Mouse (Mus musculus) neural tube, embryonic 12.5 days (tissue): ENCODE data around the gene Slc6a19. TPM values are rescaled to one million over a fixed set of nuclear protein-coding genes. Genes with fewer than 3 reads are reported as not detected.

Source experiments
- ATAC-seq: fragments of 200-750 bp; cut with Nextera tagmentation; 2 replicates; pipeline ENCODE4 v1.8.0; 2017; ENCODE audit warnings: low read depth, mild to moderate bottlenecking, moderate TSS enrichment, moderate library complexity; ENCODE audit not compliant: low FRiP score
- H3K27ac ChIP-seq: fragments of 300-500 bp; sonication (generic); 2 replicates; pipeline ENCODE4 v1.5.1; 2016
- H3K27me3 ChIP-seq: fragments of 300-500 bp; sonication (generic); replicated peaks from 2 replicates; pipeline ENCODE4 v1.6.1; 2016; ENCODE audit warnings: mild to moderate bottlenecking
- H3K36me3 ChIP-seq: fragments of 300-500 bp; sonication (generic); 2 replicates; pipeline ENCODE4 v1.6.1; 2016; ENCODE audit warnings: mild to moderate bottlenecking
- H3K4me1 ChIP-seq: fragments of 300-500 bp; sonication (generic); 2 replicates; pipeline ENCODE4 v1.6.1; 2016
- H3K4me2 ChIP-seq: fragments of 300-500 bp; sonication (generic); replicated peaks from 2 replicates; pipeline ENCODE4 v1.6.1; 2016; ENCODE audit warnings: mild to moderate bottlenecking
- H3K4me3 ChIP-seq: fragments of 300-500 bp; sonication (generic); 2 replicates; pipeline ENCODE4 v1.5.1; 2016
- H3K9ac ChIP-seq: fragments of 300-500 bp; sonication (generic); 2 replicates; pipeline ENCODE4 v1.6.1; 2016; ENCODE audit warnings: mild to moderate bottlenecking
- H3K9me3 ChIP-seq: fragments of 300-500 bp; sonication (generic); 2 replicates; pipeline ENCODE4 v1.6.1; 2016; ENCODE audit warnings: mild to moderate bottlenecking
- WGBS: fragments of 180-500 bp; shearing (Covaris S2); methylation state at CpG from one replicate; pipeline ENCODE4 v1.1.7; 2016; 5-methylcytosine and 5-hydroxymethylcytosine counted together
- polyA plus RNA-seq: library from polyadenylated mRNA; unstranded; fragments of >200 nt; fragmentation: Nextera tagmentation; extraction: Ambion mirVana; gene quantifications from 2 replicates; pipeline ENCODE4 v1.2.1, GENCODE M21; 2016

The Slc6a19 gene
- polyA plus RNA-seq, 1 experiment from 2014 or later: 0.23 TPM

DNA sequence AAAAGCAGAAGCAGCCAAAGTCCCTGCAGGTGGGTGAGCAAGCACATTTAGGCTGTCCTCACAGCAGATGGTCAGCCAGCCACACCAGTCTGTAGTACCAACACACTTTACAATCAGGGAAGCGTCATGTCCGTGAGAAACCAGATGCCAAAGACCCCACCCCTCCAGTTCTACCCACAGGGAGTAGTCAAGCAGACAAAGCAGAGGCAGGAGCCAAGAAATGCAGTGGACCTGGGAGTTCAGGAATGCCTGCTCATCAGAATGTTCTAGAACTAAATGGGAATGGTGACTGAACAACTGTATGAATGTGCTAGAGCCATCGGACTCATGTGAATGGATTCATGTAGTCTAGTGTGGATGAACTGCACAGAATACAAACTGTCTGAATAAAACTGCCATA, 17.1 kb downstream of the Slc6a19 start:
- WGBS: 61% methylated on average over 3 of the region's 3 CpGs
- H3K4me2 ChIP-seq: no peak overlapping the region
- H3K4me1 ChIP-seq: no peaks in the 10 kb centered on the region
- ATAC-seq: no peak
- no peaks in the 10 kb centered on the region for H3K27me3 ChIP-seq
- H3K9me3 ChIP-seq: no peaks in the 10 kb centered on the region
- no peak overlapping the region for H3K4me3 ChIP-seq
- no peaks in the 10 kb centered on the region for H3K36me3 ChIP-seq
- no peak overlapping the region for H3K9ac ChIP-seq
- no peak overlapping the region for H3K27ac ChIP-seq

DNA sequence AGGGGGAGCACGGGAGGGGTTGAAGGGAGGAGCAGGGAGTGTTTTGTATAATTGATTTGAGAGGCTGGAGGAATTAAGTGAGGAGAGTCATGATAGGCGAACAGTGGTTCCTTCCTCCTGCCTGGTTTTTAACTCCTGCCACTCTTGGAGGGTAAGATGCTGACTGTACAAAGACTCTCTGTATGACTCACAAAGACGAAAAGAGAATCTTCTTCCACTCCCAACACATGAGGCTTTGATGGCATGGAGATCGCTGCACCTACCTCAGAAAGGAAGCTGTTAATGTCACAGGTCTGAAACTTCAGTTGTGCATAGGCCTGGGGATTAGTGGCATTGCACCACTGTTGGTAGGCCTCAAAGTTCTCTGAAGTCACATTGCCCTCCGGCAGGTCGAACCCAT, 19.2 kb downstream of the Slc6a19 start:
- H3K9ac ChIP-seq: no peak overlapping the region
- no peak overlapping the region for H3K27ac ChIP-seq
- no peak overlapping the region for H3K4me2 ChIP-seq
- H3K4me3 ChIP-seq: no peak overlapping the region
- WGBS: 89% methylated on average over 6 of the region's 6 CpGs
- H3K36me3 ChIP-seq: no peaks in the 10 kb centered on the region
- no peaks in the 10 kb centered on the region for H3K4me1 ChIP-seq
- no peaks in the 10 kb centered on the region for H3K27me3 ChIP-seq
- ATAC-seq: no peak
- H3K9me3 ChIP-seq: no peaks in the 10 kb centered on the region

DNA sequence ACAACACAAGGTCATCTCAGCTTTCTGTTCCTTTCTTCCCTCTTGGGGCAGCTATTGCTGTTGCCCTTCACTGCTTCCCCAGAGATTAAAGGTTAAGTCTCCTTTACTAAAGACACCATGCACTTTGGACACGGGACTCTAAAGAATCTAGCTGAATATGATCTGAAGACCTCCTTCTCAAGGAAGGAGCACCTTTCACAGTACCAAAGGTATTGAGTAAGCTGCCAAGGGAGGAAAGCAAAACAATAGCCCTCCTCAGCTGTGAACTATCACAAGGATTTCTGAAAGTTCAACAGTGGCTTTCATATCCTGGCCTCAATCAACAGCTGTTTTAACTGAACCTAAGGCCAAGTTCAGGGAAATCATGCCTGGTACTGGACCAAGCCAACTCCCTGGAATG, 20.3 kb downstream of the Slc6a19 start:
- H3K9ac ChIP-seq: no peak overlapping the region
- H3K4me1 ChIP-seq: no peaks in the 10 kb centered on the region
- 84% methylated on average over 1 of the region's 1 CpGs for WGBS
- no peaks in the 10 kb centered on the region for H3K9me3 ChIP-seq
- H3K4me3 ChIP-seq: no peak overlapping the region
- no peaks in the 10 kb centered on the region for H3K36me3 ChIP-seq
- no peak for ATAC-seq
- no peak overlapping the region for H3K4me2 ChIP-seq
- no peaks in the 10 kb centered on the region for H3K27me3 ChIP-seq
- H3K27ac ChIP-seq: no peak overlapping the region

DNA sequence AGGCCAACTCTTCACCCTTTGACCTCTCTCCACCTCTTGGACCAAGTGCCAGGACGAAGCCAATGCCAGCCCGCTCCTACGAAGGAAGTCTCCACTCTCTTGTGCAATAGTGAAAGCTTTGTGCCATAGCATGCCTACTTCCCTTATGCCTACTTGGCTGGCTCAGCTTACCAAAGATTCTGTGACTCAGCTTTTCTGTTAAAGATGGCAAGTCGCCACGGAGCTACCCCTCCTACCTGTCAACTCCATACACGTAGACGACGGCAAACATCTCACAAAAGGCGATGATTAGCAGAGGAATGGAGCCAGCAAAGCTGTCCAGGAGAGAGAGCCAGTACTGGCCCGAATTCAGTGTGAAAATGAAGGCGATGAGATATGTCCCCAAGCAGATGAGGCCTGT, 21.0 kb downstream of the Slc6a19 start:
- no peaks in the 10 kb centered on the region for H3K4me1 ChIP-seq
- no peak overlapping the region for H3K4me3 ChIP-seq
- H3K9ac ChIP-seq: no peak overlapping the region
- no peak for ATAC-seq
- no peaks in the 10 kb centered on the region for H3K27me3 ChIP-seq
- WGBS: 89% methylated on average over 11 of the region's 11 CpGs
- no peaks in the 10 kb centered on the region for H3K36me3 ChIP-seq
- H3K9me3 ChIP-seq: no peaks in the 10 kb centered on the region
- H3K4me2 ChIP-seq: no peak overlapping the region
- H3K27ac ChIP-seq: no peak overlapping the region

DNA sequence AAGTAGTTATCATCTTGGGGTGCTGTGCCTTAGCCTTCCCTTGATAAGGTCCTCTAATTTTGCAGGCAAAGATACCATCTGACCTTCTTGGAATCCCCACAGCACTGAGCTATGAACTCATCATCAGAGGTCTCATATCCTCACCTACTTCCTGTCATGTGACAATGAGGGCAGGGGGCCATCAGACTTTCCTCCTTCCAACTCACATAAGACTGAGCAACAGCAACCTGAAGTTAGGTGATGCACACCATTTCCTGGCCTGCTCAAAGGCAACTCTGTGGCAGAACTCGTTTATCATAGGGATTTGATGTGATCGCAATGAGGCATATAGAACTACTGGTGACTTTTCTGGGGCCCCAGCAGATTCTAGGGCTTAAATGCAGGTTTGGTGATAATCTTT, 22.4 kb downstream of the Slc6a19 start:
- H3K27ac ChIP-seq: no peak overlapping the region
- H3K4me2 ChIP-seq: no peak overlapping the region
- WGBS: 84% methylated on average over 2 of the region's 2 CpGs

DNA sequence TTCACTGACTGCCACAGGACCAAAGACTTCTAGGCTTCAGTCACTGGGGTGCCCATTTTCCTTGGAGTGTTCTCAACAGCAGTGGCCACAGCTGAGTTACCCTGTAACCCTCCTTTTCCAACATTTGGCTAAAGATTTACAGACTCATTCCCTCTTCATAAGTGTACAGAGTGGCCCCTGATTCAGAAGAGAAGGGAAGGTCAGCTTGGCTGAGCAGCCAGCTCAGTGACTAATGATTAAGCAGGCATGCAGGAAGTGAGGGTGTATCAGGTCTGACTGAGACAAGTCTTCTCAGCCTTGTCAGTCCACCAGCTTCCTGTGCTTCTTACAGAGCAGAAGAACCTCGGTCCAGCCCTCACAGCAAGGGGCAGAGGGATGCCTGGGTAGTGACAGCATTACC, 24.3 kb downstream of the Slc6a19 start:
- Histone ChIP-seq H3K36me3 (no peaks in the 10 kb centered on the region), H3K9me3 (no peaks in the 10 kb centered on the region), H3K27ac (no peak overlapping the region), H3K4me3 (no peak overlapping the region), H3K4me2 (no peak overlapping the region), H3K4me1 (no peaks in the 10 kb centered on the region), H3K9ac (no peak overlapping the region), H3K27me3 (no peaks in the 10 kb centered on the region)
- 26% methylated on average over 1 of the region's 1 CpGs for WGBS
- no peak for ATAC-seq

More for the DNA sequence above, 22.4 kb downstream of the Slc6a19 start:
- Histone ChIP-seq H3K9me3 (no peaks in the 10 kb centered on the region), H3K4me1 (no peaks in the 10 kb centered on the region), H3K4me3 (no peak overlapping the region), H3K9ac (no peak overlapping the region), H3K27me3 (no peaks in the 10 kb centered on the region), H3K36me3 (no peaks in the 10 kb centered on the region)
- no peak for ATAC-seq

DNA sequence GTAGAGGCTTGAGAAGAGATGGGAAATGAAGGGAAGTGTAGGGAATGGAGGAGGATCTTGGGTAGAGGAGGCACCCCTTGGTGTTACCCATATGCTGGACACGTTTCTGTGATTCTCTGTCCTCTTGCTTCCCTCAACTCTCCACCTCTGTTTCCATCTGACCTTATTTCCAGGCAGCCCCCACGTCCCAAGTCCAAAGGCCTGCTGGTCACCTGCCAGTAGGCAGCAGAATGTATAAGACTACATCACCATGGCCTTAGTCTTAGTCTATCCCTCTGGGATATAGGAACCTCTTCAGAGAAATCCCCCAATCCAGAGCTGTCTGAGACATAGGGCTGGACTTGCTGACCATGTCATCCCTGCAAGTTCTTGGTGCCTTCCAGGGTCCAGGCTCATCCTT, 25.4 kb downstream of the Slc6a19 start:
- Histone ChIP-seq H3K27me3 (no peaks in the 10 kb centered on the region), H3K4me1 (no peaks in the 10 kb centered on the region), H3K36me3 (no peaks in the 10 kb centered on the region), H3K4me2 (no peak overlapping the region), H3K4me3 (no peak overlapping the region), H3K9ac (no peak overlapping the region), H3K9me3 (no peaks in the 10 kb centered on the region), H3K27ac (no peak overlapping the region)
- no peak for ATAC-seq
- 51% methylated on average over 2 of the region's 2 CpGs for WGBS

DNA sequence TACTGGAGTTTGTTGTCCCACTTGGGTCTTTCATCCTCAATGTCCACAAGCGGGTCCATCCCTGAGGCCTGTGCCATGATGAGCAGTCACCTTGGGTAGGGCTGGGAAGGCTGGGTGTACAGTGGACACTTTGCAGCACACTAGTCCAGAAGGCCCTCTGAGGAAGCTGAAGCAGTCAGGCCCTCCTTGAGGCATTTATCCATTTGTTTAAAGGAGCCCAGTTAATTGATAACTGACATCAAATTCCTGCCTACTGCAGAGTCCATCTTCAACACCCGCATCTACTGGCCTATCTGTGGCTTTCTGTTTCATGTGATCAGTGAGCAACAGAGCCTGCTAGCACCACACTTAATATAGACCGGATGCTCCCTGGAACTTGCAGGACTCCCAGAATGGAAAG, 26.8 kb downstream of the Slc6a19 start, which contains the start of gene Slc6a18:
Gene Slc6a18 (minus strand): TSS at position 171 of the 400 bp plus-strand sequence.
- Histone ChIP-seq H3K4me3 (no peak within 1 kb of the TSS), H3K36me3 (no peaks in the 10 kb centered on the region), H3K27ac (no peak within 1 kb of the TSS), H3K9me3 (no peaks in the 10 kb centered on the region), H3K4me1 (no peaks in the 10 kb centered on the region), H3K4me2 (no peak within 1 kb of the TSS), H3K27me3 (no peaks in the 10 kb centered on the region), H3K9ac (no peak within 1 kb of the TSS)
- no peak for ATAC-seq
- WGBS: 88% methylated on average over 3 of the region's 3 CpGs

DNA sequence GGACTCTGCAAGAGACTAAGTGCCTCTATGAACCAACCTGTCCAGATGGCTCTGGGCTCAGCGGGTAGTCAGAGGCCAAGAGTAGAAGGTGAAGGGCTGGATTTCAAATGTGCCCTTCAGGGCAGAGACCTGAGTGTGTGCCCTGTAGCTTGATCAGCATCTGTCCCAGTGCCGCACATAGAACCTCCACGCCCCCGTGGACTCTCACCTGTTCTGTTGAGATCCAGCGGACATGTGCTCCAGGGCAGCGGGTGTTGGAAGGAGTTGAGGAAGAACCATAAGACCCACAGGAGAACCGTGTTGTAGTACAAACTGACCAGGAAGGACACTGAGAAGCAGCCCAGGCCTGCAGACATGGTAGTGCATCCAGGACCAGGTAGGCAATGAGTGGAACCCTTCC, 29.5 kb downstream of the Slc6a19 start:
- Histone ChIP-seq H3K27ac (no peak overlapping the region), H3K9me3 (no peaks in the 10 kb centered on the region), H3K36me3 (no peaks in the 10 kb centered on the region), H3K4me1 (no peaks in the 10 kb centered on the region), H3K4me2 (no peak overlapping the region), H3K9ac (no peak overlapping the region), H3K4me3 (no peak overlapping the region), H3K27me3 (no peaks in the 10 kb centered on the region)
- ATAC-seq: no peak
- WGBS: 88% methylated on average over 7 of the region's 7 CpGs

DNA sequence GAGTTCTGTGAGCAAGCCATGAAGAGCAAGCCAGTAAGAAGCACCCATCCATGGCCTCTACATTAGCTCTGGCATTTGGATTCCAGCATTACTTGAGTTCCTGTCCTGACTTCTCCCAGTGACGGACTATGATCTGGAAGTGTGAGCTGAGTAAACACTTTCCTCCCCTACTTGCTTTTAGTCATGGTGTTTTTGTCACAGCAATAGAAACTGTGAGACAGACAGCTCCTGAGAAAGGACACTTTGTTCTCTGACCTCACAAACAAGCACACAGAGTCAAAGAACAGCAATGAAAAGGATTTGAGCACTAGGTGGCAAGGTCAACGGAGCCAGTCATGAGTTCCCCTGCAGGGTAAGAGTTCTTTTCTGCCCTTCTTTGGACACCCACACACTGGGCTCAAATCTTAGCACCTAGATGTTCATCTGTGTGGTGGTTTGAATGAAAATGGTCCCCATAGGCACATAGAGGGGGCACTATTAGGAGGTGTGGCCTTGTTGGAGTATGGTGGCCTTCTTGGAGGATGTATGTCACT, 44.4 kb downstream of the Slc6a19 start:
- WGBS: 76% methylated on average over 2 of the region's 2 CpGs
- Histone ChIP-seq H3K9ac (no peak overlapping the region), H3K4me3 (no peak overlapping the region), H3K27me3 (no peaks in the 10 kb centered on the region), H3K4me1 (no peaks in the 10 kb centered on the region), H3K27ac (no peak overlapping the region), H3K36me3 (no peaks in the 10 kb centered on the region), H3K4me2 (no peak overlapping the region), H3K9me3 (no peaks in the 10 kb centered on the region)
- no peak for ATAC-seq

DNA sequence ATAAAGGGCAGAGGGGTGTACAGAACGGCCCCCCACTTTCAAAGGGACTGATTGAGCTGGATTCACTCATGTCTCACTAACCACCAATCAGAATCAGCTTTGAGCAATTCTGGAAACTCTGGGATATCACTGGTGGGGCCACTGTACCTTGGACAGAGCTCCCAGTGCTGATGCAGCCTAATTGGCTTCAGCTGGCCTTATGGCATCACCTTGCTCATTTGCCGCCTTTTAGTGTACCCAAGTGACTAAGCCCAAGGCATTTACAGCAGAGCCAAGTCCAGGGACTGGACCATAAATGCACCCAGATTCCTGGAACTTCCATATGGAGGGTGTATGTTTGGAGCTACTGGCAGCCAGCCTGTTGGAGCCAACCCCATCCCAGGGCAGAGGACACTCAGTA, 45.7 kb downstream of the Slc6a19 start:
- 45% methylated on average over 2 of the region's 2 CpGs for WGBS
- Histone ChIP-seq H3K4me3 (no peak overlapping the region), H3K4me2 (no peak overlapping the region), H3K9me3 (no peaks in the 10 kb centered on the region), H3K27ac (no peak overlapping the region), H3K36me3 (no peaks in the 10 kb centered on the region), H3K27me3 (no peaks in the 10 kb centered on the region), H3K9ac (no peak overlapping the region), H3K4me1 (no peaks in the 10 kb centered on the region)
- ATAC-seq: no peak

DNA sequence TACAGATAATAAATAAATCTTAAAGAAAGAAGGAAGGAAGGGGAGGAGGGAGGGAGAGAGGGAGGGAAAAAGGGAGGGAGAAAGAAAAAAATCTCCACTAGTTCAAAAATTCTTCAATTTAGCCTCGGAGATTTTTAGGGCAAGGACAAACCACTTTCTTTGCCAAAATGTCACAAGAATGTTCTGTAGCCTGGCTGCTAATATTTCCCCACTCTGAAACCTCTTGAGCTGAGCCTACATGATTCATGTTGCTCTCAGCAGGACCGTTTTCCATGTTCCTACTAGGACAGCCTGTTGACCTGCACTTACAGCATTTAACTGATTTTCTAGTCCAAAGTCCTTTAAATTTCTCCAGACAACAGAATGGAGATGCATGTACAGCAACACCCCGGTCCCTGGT, 49.7 kb downstream of the Slc6a19 start:
- Histone ChIP-seq H3K9ac (no peak overlapping the region), H3K9me3 (no peaks in the 10 kb centered on the region), H3K27ac (no peak overlapping the region), H3K36me3 (no peaks in the 10 kb centered on the region), H3K27me3 (no peaks in the 10 kb centered on the region), H3K4me3 (no peak overlapping the region), H3K4me1 (no peaks in the 10 kb centered on the region), H3K4me2 (no peak overlapping the region)
- 80% methylated on average over 3 of the region's 3 CpGs for WGBS
- no peak for ATAC-seq

DNA sequence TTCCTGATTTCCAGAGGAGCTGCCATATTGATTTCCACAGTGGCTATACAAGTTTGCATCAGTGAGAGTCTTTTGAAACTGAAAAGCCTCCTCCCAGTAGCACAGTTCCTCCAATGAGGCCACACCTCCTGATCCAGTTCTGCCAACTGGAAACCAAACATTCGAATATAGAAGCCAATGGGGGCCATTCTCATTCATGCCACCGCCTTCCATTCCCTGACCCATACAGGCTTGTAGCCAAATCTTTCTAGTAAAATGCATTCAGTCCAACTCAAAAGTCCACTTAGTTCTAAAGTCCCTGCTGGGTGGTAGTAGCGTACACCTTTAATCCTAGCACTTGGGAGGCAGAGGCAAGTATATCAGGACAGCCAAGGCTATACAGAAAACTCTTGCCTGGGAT, 51.4 kb downstream of the Slc6a19 start:
- no peaks in the 10 kb centered on the region for H3K9me3 ChIP-seq
- no peak overlapping the region for H3K4me3 ChIP-seq
- H3K4me1 ChIP-seq: no peaks in the 10 kb centered on the region
- no peak overlapping the region for H3K27ac ChIP-seq
- H3K4me2 ChIP-seq: no peak overlapping the region
- WGBS: 84% methylated on average over 3 of the region's 3 CpGs
- H3K27me3 ChIP-seq: no peaks in the 10 kb centered on the region
- no peak for ATAC-seq
- no peak overlapping the region for H3K9ac ChIP-seq
- peaks cover 8% of the 10 kb centered on the region; the same call in 1 of the 2 replicates for H3K36me3 ChIP-seq
